Mouse (Mus musculus): ENCODE data around the gene Kcnh6.

- no peak for TF ChIP-seq POLR2A (IDR thresholded peaks at IDR 0.05; ENCODE audit: extremely low read depth, insufficient read depth, low read length)
- no peak for TF ChIP-seq CTCF (IDR thresholded peaks at IDR 0.05; ENCODE audit: low read depth, low read length)
These were observed 50.1 kb downstream of the Kcnh6 start for GRCm38 (mm10) chr11:106058020-106058419.

Data from liver, adult 2 months (tissue).